Mouse (Mus musculus) adrenal gland, postnatal 36 days (tissue): ENCODE results near the gene Adgrf5. TPM values are rescaled to one million over a fixed set of nuclear protein-coding genes. Genes with fewer than 3 reads are reported as not detected.
A peak's percentile ranks its signal among the peaks of the same experiment; 100 is the strongest.

ENCODE experiments used
- DNase-seq, 2 experiments: peaks; one replicate each; pipeline ENCODE4 v3.0.0; 2021; ENCODE audit warnings: mixed read lengths in 1 of 2
- total RNA-seq, 2 experiments: library from RNA; stranded (reverse); gene quantifications; 2 replicates each; pipeline ENCODE4 v1.2.3; 2021

The Adgrf5 gene
- total RNA-seq, 2 experiments from 2014 or later = 74.0 to 137 TPM

GRCm38 (mm10) chr17:43376527-43376926 lies 16.3 kb downstream of the Adgrf5 start:
- DNase-seq = no peak

DNA sequence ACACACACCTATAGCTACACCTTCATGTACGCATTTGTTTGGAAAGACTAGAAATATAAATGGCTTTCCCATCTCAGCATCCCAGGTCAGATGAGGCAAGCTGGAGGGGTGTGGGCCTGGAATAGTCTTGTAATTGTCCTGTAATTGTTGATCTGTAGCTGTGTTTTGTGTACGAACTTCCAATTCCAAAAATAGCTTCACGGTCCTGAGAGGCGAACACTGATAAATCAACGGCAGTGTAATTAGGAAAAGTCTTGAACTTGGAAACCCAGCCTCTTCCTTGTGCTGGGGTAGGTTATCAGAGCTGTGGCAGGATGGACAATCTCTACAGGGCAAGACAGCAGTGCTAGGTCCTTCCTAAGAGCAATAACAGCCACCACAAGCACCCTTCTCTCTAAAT lies 18.5 kb downstream of the Adgrf5 start:
- DNase-seq = no peak

GRCm38 (mm10) chr17:43386331-43386730 lies 26.1 kb downstream of the Adgrf5 start:
- DNase-seq = no peak

- DNase-seq = no peak
Measured at GRCm38 (mm10) chr17:43387171-43387570, 26.9 kb downstream of the Adgrf5 start.

- DNase-seq = peak in 1 of 2 experiments; percentile 15
Measured at GRCm38 (mm10) chr17:43389256-43389655, 29.0 kb downstream of the Adgrf5 start.

DNA sequence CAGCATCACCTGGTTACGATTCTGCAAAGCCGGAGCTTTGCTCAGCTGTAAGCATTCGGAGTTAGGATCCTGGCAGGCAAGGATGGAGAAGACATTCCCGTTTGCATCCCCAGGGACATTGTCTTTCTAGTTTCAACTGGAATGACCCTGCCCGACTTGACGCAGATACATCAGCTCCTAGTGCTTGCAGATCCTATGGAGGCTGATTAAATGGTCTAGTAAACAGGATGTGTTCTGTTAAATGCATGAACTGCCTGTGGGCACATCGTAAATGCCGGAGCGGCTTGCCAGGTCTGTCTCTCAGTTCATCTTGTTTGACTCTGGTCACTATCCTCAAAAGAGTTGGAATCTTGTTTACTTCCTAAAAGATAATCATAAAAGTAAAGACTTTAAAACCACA lies 31.9 kb downstream of the Adgrf5 start:
- no peak for DNase-seq

DNA sequence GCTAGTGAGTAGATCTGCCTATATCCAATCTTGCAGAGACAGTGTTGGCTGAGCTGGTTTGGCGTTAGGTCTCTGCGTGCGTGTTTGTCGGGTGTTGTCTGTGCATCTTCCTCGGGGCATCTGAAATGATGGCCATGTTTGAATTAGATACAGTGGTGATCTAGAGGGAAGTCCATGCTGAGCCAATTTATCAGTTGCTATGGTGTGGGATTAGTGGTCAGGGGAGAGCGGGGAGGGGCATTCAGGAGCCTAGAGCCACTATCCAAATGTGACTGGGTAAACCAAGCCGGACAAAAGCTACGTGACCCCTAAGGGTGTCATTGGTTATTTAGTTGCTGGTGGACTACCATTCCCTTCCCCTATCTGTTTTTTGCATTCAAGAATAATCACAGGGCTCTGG lies 33.4 kb downstream of the Adgrf5 start:
- DNase-seq = no peak

GRCm38 (mm10) chr17:43395400-43396258 lies 35.4 kb downstream of the Adgrf5 start:
- DNase-seq = no peak

GRCm38 (mm10) chr17:43398612-43399011 lies 38.4 kb downstream of the Adgrf5 start:
- DNase-seq = no peak

- no peak for DNase-seq
Measured at GRCm38 (mm10) chr17:43399151-43399550, 38.9 kb downstream of the Adgrf5 start.

DNA sequence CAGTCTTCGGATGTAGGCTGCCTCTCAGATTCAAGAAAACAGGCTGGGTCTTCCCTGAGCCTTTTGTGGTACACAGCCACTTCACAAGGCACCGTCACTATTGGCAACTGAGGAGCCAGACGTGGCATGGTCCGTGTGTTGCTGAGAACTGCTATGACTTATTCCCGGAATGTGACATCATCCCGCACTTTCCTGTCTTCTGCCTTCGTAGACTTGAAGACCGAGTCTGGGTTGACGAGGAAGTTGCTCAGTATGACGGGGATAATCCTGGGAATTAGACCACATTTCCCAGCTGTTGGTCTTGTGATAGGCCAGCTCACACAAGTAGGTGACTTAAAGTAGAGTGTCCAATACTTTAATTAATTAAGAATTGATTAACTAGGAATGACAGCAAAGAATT lies 40.2 kb downstream of the Adgrf5 start:
- DNase-seq = no peak

- DNase-seq = no peak
Measured at GRCm38 (mm10) chr17:43403851-43404250, 43.6 kb downstream of the Adgrf5 start.

DNA sequence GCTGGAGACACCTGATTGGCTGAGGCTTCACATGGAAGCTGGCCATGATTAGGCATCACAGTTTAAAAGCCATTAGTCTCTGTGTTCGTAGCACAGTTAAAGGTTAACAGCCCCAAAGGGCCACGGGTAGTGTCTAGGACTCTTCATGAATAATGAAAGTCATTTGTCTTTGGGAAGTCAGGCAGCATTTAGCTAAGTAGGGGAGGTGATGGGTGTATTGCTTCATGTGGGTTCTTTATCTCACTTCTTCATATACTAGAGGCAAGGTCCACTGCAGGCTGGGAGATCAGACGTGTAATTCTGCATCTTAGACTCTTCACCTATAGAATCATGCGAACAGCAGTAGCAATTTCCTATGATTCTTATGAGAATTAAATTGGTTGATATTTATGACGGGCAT lies 44.2 kb downstream of the Adgrf5 start:
- no peak for DNase-seq

GRCm38 (mm10) chr17:43406321-43406720 lies 46.1 kb downstream of the Adgrf5 start:
- DNase-seq = no peak

DNA sequence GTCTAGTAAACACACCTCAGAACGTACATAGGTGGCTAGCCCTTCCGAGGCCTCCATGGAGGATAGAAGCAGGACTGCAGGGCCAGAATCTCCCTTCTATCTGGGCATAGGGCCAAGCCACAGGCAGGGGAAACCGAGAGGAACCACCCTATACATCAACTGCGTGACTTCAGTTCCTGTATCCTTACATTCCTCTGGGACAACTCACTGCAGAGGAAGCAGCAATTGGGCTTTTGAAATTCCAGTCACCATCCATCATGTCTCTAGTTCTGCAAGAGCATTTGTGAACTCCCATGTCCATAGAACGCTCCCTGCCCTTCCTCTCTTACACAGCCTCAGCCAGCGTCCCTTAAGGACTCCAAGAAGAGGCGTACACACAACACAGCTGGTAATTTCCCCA lies 47.3 kb downstream of the Adgrf5 start:
- DNase-seq = peak; percentile 9 to 26

DNA sequence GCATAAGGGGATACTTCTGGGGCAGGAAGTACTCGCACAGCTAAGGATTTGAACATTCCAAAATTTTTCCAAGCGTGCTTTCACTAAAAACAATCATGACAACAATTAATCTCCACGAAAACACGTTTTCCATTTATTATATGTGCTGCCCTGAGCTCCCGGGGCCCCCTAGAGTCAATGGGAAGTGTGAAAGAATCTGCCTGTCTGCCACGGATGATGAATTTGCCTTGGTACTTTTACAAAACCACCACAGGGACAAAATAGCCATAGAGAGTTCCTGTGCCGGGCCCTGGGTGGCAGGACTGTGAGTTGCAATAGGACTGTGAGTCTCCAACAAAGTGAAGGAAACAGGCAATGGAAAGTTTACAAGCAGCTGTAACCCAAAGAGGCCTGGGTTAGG lies 52.9 kb downstream of the Adgrf5 start:
- no peak for DNase-seq

DNA sequence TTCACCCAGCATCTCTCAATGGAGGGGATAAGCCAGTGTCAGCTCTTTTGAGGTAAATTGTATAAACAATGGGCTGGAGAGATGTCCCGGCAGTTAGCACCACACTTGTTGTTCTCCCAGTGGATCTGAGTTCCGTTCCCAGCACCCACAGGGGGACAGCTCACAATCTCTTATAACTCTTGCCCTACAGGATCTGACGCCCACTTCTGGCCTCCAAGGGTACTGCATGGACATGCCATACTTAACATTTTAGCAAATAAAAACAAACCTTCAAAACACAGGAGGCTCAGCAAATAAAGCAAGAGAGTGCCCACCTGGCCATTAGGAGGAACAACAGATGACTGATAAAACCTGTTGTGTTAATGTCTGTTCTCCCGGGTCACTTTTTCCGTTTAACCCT lies 59.0 kb downstream of the Adgrf5 start:
- no peak for DNase-seq

- no peak for DNase-seq
Measured at GRCm38 (mm10) chr17:43420381-43420780, 60.1 kb downstream of the Adgrf5 start.

DNA sequence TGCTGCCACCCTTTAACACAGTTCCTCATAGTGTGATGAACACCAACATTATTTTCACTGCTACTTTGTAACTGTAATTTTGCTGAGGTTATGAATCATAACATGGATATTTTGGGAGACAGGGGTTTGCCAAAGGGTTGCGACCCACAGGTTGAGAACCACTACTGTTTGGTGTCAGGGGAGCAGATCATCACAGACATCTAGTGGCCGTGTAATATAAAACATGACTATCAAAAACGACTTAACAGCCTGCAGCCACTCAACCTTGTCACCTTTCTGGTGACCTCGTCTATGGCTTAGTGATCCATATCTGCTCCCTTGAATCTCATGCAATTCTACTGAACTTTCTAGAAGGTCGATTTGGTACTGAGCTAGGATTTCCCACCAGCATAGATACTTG lies 63.7 kb downstream of the Adgrf5 start:
- no peak for DNase-seq

DNA sequence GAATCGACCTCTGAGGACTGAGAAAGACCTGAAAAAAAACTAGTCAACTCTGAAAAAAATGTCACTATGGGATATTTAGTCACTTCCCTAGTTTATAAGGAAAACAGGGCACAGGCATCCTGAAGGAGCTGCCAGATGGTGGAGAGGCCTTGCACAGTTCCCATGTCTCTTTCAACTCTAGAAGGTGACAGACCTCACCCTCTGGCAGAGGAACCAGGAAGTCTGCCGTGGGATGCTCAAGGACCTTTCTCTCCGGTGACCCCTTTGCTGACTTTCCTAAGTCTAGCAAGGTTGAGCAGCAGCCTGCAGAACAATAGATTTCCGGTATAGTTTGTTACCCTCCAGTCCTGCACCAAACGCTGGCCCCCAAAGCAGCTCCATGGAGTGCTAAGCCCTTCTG lies 71.4 kb downstream of the Adgrf5 start:
- peak; percentile 27 to 31 for DNase-seq

GRCm38 (mm10) chr17:43434485-43434884 lies 74.2 kb downstream of the Adgrf5 start:
- DNase-seq = no peak

DNA sequence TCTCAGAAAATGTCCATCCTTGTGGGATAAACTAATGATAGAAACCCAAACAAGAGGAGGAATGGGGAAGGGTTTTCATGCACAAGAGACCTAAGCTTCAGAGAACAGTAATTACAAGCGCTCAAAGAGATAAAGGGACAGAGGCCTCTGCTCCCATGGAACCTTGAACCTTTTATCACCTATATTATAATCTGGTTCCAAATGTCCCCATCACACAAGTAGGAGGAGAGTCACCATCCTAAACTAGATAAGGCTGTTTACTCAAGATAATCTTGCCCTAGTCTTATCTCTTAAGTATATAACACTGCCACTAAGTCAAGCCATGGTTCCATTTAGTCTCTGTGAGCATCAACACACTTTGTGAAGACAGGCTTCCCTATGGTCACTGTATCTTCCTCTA lies 91.0 kb downstream of the Adgrf5 start:
- DNase-seq = no peak

- DNase-seq = peak; percentile 72 to 81
Measured at GRCm38 (mm10) chr17:43458598-43458997, 98.3 kb downstream of the Adgrf5 start.

GRCm38 (mm10) chr17:43459737-43460230 lies 99.5 kb downstream of the Adgrf5 start:
- no peak for DNase-seq
